Mouse (Mus musculus): ENCODE measurements around the gene Gm3317. TPM values are rescaled to one million over a fixed set of nuclear protein-coding genes. Genes with fewer than 3 reads are reported as not detected.
"Not testable (repeated sequence)": the region's sequence is repeated elsewhere in the genome, so short reads cannot be mapped to it uniquely, and the experiment has no call there.

Gm3317 gene
- not detected in 2 replicates for polyA plus RNA-seq (2014; fragmentation: Nextera tagmentation; extraction: Ambion mirVana)

DNA sequence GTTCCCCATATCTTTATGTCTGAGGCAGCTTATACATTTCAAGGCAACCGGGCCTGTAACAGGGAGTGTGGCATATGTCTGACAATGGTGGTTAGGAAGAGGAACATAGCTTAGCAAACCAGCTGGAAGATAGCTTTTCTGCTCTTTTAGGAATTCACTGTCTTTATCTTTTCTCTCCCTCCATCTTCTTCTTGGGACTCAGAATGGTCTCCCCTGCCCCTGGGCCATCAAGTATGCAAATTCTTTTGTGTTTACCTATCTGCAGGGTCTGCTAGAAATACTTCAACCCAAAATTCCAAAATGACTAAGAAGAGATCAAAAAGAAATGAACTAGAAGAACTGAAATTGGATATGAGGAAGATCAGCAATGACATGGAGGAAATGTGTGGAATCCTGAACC, at the start of gene Gm3317:
Gene Gm3317 (plus strand): TSS at position 301 of the 400 bp plus-strand sequence.
- ATAC-seq (ENCODE audit: low FRiP score, low TSS enrichment); H3K4me3 ChIP-seq (ENCODE audit: low read length); H3K9me3 ChIP-seq (ENCODE audit: control insufficient read depth, low read length); H3K4me1 ChIP-seq (ENCODE audit: control insufficient read depth, insufficient read depth, low read length); H3K27me3 ChIP-seq (ENCODE audit: control insufficient read depth, insufficient read depth, low read length); H3K9ac ChIP-seq (ENCODE audit: low read depth, low read length); H3K27ac ChIP-seq (ENCODE audit: low read depth, low read length); H3K4me2 ChIP-seq (replicated peaks; ENCODE audit: low read depth, low read length); H3K36me3 ChIP-seq (ENCODE audit: control insufficient read depth, insufficient read depth, low read length): not testable (repeated sequence)
- no CpG with 5 or more reads among the region's 1 CpGs for WGBS

DNA sequence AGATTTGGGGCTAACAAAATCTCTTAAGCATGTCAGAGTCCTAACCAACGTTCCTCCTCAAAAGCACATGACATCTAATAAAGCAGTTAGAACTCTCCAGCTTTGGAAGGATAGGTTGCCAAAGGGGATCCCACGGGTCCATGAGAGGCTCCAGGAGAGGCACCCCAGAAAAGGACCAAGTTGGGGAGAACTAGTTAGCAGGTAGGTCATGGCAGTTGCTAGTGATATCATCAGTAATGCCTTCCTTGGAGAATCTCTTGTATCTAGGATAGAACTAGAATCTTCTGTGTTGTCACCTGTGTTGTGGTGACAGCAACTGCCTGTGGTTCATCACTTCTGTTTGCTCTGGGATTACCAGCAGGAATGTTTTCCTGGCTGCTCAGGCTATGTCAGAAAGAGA, 33.1 kb upstream of the Gm3317 start, which contains the start of gene Gm8279:
Gene Gm8279 (plus strand): TSS at position 301 of the 400 bp plus-strand sequence.
- ATAC-seq (ENCODE audit: low FRiP score, low TSS enrichment); H3K4me3 ChIP-seq (ENCODE audit: low read length); H3K27ac ChIP-seq (ENCODE audit: low read depth, low read length); H3K9me3 ChIP-seq (ENCODE audit: control insufficient read depth, low read length); H3K4me1 ChIP-seq (ENCODE audit: control insufficient read depth, insufficient read depth, low read length); H3K9ac ChIP-seq (ENCODE audit: low read depth, low read length); H3K27me3 ChIP-seq (ENCODE audit: control insufficient read depth, insufficient read depth, low read length); H3K36me3 ChIP-seq (ENCODE audit: control insufficient read depth, insufficient read depth, low read length); H3K4me2 ChIP-seq (replicated peaks; ENCODE audit: low read depth, low read length): not testable (repeated sequence)
- 79% methylated on average over 2 of the region's 2 CpGs for WGBS

DNA sequence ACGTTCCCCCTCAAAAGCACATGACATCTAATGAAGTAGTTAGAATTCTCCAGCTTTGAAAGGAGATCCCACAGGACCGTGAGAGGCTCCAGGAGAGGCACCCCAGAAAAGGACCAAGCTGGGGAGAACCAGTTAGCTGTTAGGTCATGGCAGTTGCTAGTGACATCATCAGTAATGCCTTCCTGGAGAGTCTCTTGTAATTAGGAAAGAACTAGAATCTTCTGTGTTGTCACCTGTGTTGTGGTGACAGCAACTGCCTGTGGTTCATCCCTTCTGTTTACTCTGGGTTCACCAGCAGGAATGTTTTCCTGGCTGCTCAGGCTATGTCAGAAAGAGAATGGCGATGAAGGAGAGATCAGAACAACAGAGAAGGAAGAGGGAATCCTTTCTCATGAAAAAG, 21.2 kb downstream of the Gm3317 start, which contains the start of gene Gm8271:
Gene Gm8271 (plus strand): TSS at position 301 of the 400 bp plus-strand sequence.
- not testable (repeated sequence) for H3K27me3 ChIP-seq (ENCODE audit: control insufficient read depth, insufficient read depth, low read length); H3K9ac ChIP-seq (ENCODE audit: low read depth, low read length); H3K4me1 ChIP-seq (ENCODE audit: control insufficient read depth, insufficient read depth, low read length); H3K36me3 ChIP-seq (ENCODE audit: control insufficient read depth, insufficient read depth, low read length); H3K27ac ChIP-seq (ENCODE audit: low read depth, low read length); ATAC-seq (ENCODE audit: low FRiP score, low TSS enrichment); H3K9me3 ChIP-seq (ENCODE audit: control insufficient read depth, low read length); H3K4me3 ChIP-seq (ENCODE audit: low read length); H3K4me2 ChIP-seq (replicated peaks; ENCODE audit: low read depth, low read length)
- WGBS = no CpG with 5 or more reads among the region's 3 CpGs

Other genes starting within 250 kb of the Gm3317 start
- not detected in 2 replicates for gene Gm8297, start 180.6 kb upstream of the Gm3317 start, polyA plus RNA-seq (2014; fragmentation: Nextera tagmentation; extraction: Ambion mirVana)
- not detected in 2 replicates for gene Gm3298, start 148.6 kb upstream of the Gm3317 start, polyA plus RNA-seq (2014; fragmentation: Nextera tagmentation; extraction: Ambion mirVana)
- gene 4930555G01Rik, start 113.9 kb upstream of the Gm3317 start, polyA plus RNA-seq (2014; fragmentation: Nextera tagmentation; extraction: Ambion mirVana) = not detected in 2 replicates
- 0.30 and 1.3 TPM in 2 replicates for gene Gm8281, start 93.5 kb upstream of the Gm3317 start, polyA plus RNA-seq (2014; fragmentation: Nextera tagmentation; extraction: Ambion mirVana)
- not detected in 2 replicates for gene Gm8279, start 33.0 kb upstream of the Gm3317 start, polyA plus RNA-seq (2014; fragmentation: Nextera tagmentation; extraction: Ambion mirVana)
- gene Gm8271, start 21.3 kb downstream of the Gm3317 start, polyA plus RNA-seq (2014; fragmentation: Nextera tagmentation; extraction: Ambion mirVana) = not detected in 2 replicates
- gene Gm3526, start 96.0 kb downstream of the Gm3317 start, polyA plus RNA-seq (2014; fragmentation: Nextera tagmentation; extraction: Ambion mirVana) = not detected in 2 replicates
- gene Gm3542, start 170.4 kb downstream of the Gm3317 start, polyA plus RNA-seq (2014; fragmentation: Nextera tagmentation; extraction: Ambion mirVana) = not detected in 2 replicates
- 0.47 TPM in 1 of 2 replicates, not detected in the other for gene Gm3500, start 224.5 kb downstream of the Gm3317 start, polyA plus RNA-seq (2014; fragmentation: Nextera tagmentation; extraction: Ambion mirVana)

Measured in kidney, embryonic 14.5 days (tissue).